Mouse (Mus musculus) midbrain, embryonic 11.5 days (tissue): ENCODE results near the gene Dtwd1. TPM values are rescaled to one million over a fixed set of nuclear protein-coding genes. Genes with fewer than 3 reads are reported as not detected.
"Not testable (repeated sequence)": the region's sequence is repeated elsewhere in the genome, so short reads cannot be mapped to it uniquely, and the experiment has no call there.

Experiments used
- ATAC-seq: fragments of 200-750 bp; cut with Nextera tagmentation; 2 replicates; pipeline ENCODE4 v1.8.0; 2017; ENCODE audit warnings: moderate TSS enrichment, moderate library complexity; ENCODE audit not compliant: low FRiP score
- DNase-seq: peaks from one replicate; pipeline ENCODE4 v3.0.0; 2015; ENCODE audit warnings: low spot score; ENCODE audit errors: missing footprints
- H3K27ac ChIP-seq: fragments of 300-500 bp; sonication (generic); 2 replicates; pipeline ENCODE4 v1.5.1; 2014; ENCODE audit warnings: low read depth, low read length
- H3K27me3 ChIP-seq: fragments of 300-500 bp; sonication (generic); 2 replicates; pipeline ENCODE4 v1.6.1; 2014; ENCODE audit warnings: mild to moderate bottlenecking, low read length, moderate library complexity, mixed read lengths; ENCODE audit not compliant: control insufficient read depth, insufficient read depth
- H3K36me3 ChIP-seq: fragments of 300-500 bp; sonication (generic); 2 replicates; pipeline ENCODE4 v1.6.1; 2014; ENCODE audit warnings: mild to moderate bottlenecking, low read length, moderate library complexity, mixed read lengths; ENCODE audit not compliant: control insufficient read depth, insufficient read depth
- H3K4me1 ChIP-seq: fragments of 300-500 bp; sonication (generic); 2 replicates; pipeline ENCODE4 v1.6.1; 2014; ENCODE audit warnings: low read length; ENCODE audit not compliant: control insufficient read depth, insufficient read depth
- H3K4me2 ChIP-seq: fragments of 300-500 bp; sonication (generic); 2 replicates; pipeline ENCODE4 v1.6.1; 2014; ENCODE audit warnings: mild to moderate bottlenecking, moderate library complexity
- H3K4me3 ChIP-seq: fragments of 300-500 bp; sonication (generic); 2 replicates; pipeline ENCODE4 v1.5.1; 2014; ENCODE audit warnings: low read depth, low read length
- H3K9ac ChIP-seq: fragments of 300-500 bp; sonication (generic); 2 replicates; pipeline ENCODE4 v1.6.1; 2014; ENCODE audit warnings: low read length
- H3K9me3 ChIP-seq: fragments of 300-500 bp; sonication (generic); 2 replicates; pipeline ENCODE4 v1.6.1; 2016; ENCODE audit warnings: low read length; ENCODE audit not compliant: control insufficient read depth
- WGBS: fragments of 180-500 bp; shearing (Covaris S2); extraction: QIAGEN DNeasy Blood & Tissue Kit; methylation state at CpG from one replicate; pipeline ENCODE4 v1.1.7; 2014; 5-methylcytosine and 5-hydroxymethylcytosine counted together
- polyA plus RNA-seq: library from polyadenylated mRNA; unstranded; fragments of >200 nt; fragmentation: Nextera tagmentation; extraction: Ambion mirVana; gene quantifications from 2 replicates; pipeline ENCODE4 v1.2.1, GENCODE M21; 2014

Gene Dtwd1
- polyA plus RNA-seq, 1 experiment from 2014 or later, result 26.9 TPM

DNA sequence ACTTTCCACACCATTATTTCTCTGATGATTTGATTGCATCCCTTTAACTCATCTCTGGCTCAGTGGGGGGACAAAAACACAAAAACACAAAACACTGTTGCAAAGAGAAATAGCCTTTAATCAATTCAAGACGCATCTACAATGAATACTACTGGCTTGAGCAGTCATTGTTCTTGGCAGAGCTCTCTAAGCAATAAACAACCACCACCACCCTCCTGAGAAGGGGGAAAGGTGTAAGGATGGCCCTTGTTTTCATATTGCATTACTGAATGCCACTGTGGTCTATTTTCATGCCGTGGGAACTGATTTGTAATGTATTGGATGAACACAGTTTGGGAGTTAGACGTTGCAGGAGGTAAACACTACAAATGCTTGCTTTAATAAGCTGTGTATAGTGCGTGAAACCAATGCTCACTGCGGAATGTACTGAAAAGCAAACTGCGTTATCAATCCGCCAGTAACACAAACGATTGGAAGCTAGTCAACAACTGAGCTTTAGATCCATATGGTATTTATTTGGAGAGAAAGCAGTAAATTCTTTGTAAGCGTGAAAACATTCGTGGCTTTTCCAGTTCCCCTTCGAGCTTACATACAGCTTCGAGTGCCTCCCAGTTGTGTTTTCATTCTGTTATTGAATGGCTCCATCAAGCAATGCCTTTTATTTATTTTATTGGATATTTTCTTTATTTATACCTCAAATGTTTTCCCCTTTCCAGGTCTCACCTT, 43.9 kb downstream of the Dtwd1 start:
- Histone ChIP-seq H3K9me3 (no peaks in the 10 kb centered on the region), H3K27ac (no peak overlapping the region), H3K4me1 (no peaks in the 10 kb centered on the region), H3K36me3 (no peaks in the 10 kb centered on the region), H3K27me3 (no peaks in the 10 kb centered on the region), H3K9ac (no peak overlapping the region), H3K4me3 (no peak overlapping the region), H3K4me2 (no peak overlapping the region)
- WGBS, result 77% methylated on average over 12 of the region's 12 CpGs
- ATAC-seq, result no peak
- no peak for DNase-seq

DNA sequence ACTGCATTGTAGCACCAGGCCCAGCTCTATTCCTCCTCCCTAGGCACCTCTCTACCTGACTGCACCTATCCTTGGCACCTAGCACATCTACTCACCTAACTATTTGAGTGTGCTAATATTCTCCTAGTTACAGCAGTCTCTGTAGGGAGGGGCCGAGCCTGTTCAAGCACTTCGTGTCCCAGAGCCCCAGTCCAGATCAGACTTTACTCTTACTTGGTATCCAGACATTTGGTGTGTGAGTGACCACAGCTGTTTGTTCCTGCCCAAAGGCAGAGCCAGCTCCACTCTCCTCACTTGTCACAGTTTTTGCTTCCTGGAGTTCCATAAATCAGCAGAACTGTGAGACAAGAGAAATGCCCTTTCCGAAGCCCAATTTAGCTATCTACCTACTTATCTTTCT, 47.0 kb downstream of the Dtwd1 start:
- H3K4me3 ChIP-seq, result no peak overlapping the region
- H3K27me3 ChIP-seq, result no peaks in the 10 kb centered on the region
- H3K27ac ChIP-seq, result no peak overlapping the region
- H3K36me3 ChIP-seq, result no peaks in the 10 kb centered on the region
- DNase-seq, result no peak
- no peak overlapping the region for H3K4me2 ChIP-seq
- WGBS, result 93% methylated on average over 3 of the region's 3 CpGs
- ATAC-seq, result no peak
- H3K4me1 ChIP-seq, result no peaks in the 10 kb centered on the region
- H3K9ac ChIP-seq, result no peak overlapping the region
- no peaks in the 10 kb centered on the region for H3K9me3 ChIP-seq

DNA sequence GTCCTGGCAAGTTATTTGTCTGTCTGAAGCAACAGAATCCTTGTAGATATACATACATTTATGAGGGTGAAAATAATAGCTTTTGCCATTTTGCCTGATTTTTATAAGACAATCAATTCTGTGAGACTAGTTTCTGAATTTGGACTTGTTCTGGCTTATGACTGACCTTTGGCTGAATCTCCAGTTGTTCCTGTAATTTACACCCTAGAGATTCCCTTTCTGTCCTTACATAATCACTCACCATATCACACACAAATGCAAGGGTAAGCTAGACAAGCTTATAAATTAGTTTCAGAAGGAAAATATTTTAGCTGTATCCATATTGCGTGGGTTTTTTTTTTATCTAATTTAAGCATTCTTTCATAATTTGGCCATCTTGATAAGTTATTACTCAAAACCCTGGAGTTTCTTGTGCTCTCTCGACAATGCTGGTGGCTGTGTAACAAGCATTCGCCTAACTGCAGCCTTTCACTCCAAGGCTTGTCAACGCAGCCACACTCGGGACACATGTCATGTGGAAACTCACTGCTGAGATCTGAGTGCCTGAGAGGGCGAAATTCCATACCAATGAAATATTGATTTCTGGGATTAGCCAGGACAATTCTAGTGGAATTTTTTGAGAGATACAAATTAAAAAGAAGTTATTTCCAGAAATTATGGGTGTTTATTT, 59.2 kb downstream of the Dtwd1 start:
- Histone ChIP-seq H3K27me3 (no peaks in the 10 kb centered on the region), H3K36me3 (no peaks in the 10 kb centered on the region), H3K27ac (no peak overlapping the region), H3K9ac (no peak overlapping the region), H3K4me1 (no peaks in the 10 kb centered on the region), H3K4me3 (no peak overlapping the region), H3K9me3 (no peaks in the 10 kb centered on the region), H3K4me2 (no peak overlapping the region)
- 84% methylated on average over 6 of the region's 6 CpGs for WGBS
- DNase-seq (no peak), ATAC-seq (no peak)

DNA sequence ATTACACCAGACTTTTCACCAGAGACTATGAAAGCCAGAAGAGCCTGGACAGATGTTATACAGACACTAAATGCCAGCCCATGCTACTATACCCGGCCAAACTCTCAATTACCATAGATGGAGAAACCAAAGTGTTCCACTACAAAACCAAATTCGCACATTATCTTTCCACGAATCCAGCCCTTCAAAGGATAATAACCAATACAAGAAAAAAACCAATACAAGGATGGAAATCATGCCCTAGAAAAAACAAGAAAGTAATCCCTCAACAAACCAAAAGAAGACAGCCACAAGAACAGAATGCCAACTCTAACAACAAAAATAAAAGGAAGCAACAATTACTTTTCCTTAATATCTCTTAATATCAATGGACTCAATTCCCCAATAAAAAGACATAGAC, 62.9 kb downstream of the Dtwd1 start, which contains the start of gene Gm17555:
Gene Gm17555 (plus strand): TSS at position 301 of the 400 bp plus-strand sequence.
- not testable (repeated sequence) for H3K27me3 ChIP-seq, H3K4me1 ChIP-seq, DNase-seq, H3K4me3 ChIP-seq, H3K4me2 ChIP-seq, H3K9me3 ChIP-seq, H3K9ac ChIP-seq, H3K36me3 ChIP-seq, H3K27ac ChIP-seq, ATAC-seq
- WGBS, result 87% methylated on average over 3 of the region's 3 CpGs

Other genes starting within 250 kb of the Dtwd1 start
- gene Fgf7, start 117.5 kb upstream of the Dtwd1 start, polyA plus RNA-seq, result 0.37 and 0.57 TPM in 2 replicates
- not detected in 2 replicates for gene Fam227b, start 137 bp upstream of the Dtwd1 start, polyA plus RNA-seq
- not detected in 2 replicates for gene Gm17555, start 63.0 kb downstream of the Dtwd1 start, polyA plus RNA-seq